In genomic region chr1:14464788-14465482, GRCm38 (mm10) we compare ENCODE assay signal across 9 mouse cellular contexts.
DNase-seq lines count a peak whose midpoint lies in the region; ATAC-seq and TF ChIP-seq lines count a peak whose summit lies in the region.
"Had no signal": no experiment of that assay in that cellular context is flagged by ENCODE, and none has a peak within 500 bp of the region (broad histone marks: within the 10 kb centered on the region; RNA-seq: fewer than 3 reads in every experiment).

No protein-coding gene starts in this region.

- peak overlapping the region; percentile 19; the same call in 1 of the 2 replicates for H3K27ac ChIP-seq in hindbrain, embryonic 12.5 days
- no peak overlapping the region for H3K27ac ChIP-seq in hindbrain, postnatal 0 days
- peak overlapping the region; percentile 23 for H3K27ac ChIP-seq in heart, embryonic 16.5 days (ENCODE audit: low read length)
- H3K27ac ChIP-seq: embryonic facial prominence, embryonic 12.5 days had no signal

- no peak for DNase-seq in hindbrain, postnatal 0 days (ENCODE audit: low spot score)
- DNase-seq in Patski (ENCODE audit: low read depth, low spot score) = peak; percentile 49
- peak; percentile 40 to 61 for DNase-seq in kidney, postnatal 25 days
- DNase-seq in adrenal gland, postnatal 25 days = no peak
- DNase-seq in cerebellum, adult 9-10 months = no peak
- no peak for DNase-seq in ovary, postnatal 14 days (ENCODE audit: low spot score)

- H3K27me3 ChIP-seq in hindbrain, embryonic 12.5 days = no peaks in the 10 kb centered on the region
- no peaks in the 10 kb centered on the region for H3K27me3 ChIP-seq in hindbrain, postnatal 0 days (ENCODE audit: insufficient read depth, low read length)
- H3K27me3 ChIP-seq in Patski = no peaks in the 10 kb centered on the region
- H3K27me3 ChIP-seq in heart, embryonic 16.5 days (ENCODE audit: control insufficient read depth, insufficient read depth, low read length) = no peaks in the 10 kb centered on the region
- H3K27me3 ChIP-seq: embryonic facial prominence, embryonic 12.5 days had no signal

- H3K9me3 ChIP-seq in hindbrain, embryonic 12.5 days (replicated peaks) = no peaks in the 10 kb centered on the region
- H3K9me3 ChIP-seq in hindbrain, postnatal 0 days (ENCODE audit: low read length) = no peaks in the 10 kb centered on the region
- H3K9me3 ChIP-seq in heart, embryonic 16.5 days (replicated peaks; ENCODE audit: control insufficient read depth, low read length) = no peaks in the 10 kb centered on the region
- H3K9me3 ChIP-seq: embryonic facial prominence, embryonic 12.5 days had no signal

- no peak for TF ChIP-seq CTCF in hindbrain, postnatal 0 days (IDR thresholded peaks at IDR 0.05; ENCODE audit: low read depth)
- TF ChIP-seq CTCF in Patski (IDR thresholded peaks at IDR 0.05) = no peak

- no peak overlapping the region for H3K9ac ChIP-seq in hindbrain, embryonic 12.5 days
- no peak overlapping the region for H3K9ac ChIP-seq in hindbrain, postnatal 0 days (replicated peaks; ENCODE audit: low read length)
- H3K9ac ChIP-seq in heart, embryonic 16.5 days (ENCODE audit: low read length) = no peak overlapping the region
- H3K9ac ChIP-seq: embryonic facial prominence, embryonic 12.5 days had no signal

- peaks cover 7% of the 10 kb centered on the region; the same call in 1 of the 2 replicates for H3K4me1 ChIP-seq in hindbrain, embryonic 12.5 days
- H3K4me1 ChIP-seq in hindbrain, postnatal 0 days (ENCODE audit: insufficient read depth, low read length) = no peaks in the 10 kb centered on the region
- H3K4me1 ChIP-seq in heart, embryonic 16.5 days (ENCODE audit: control insufficient read depth, insufficient read depth, low read length) = no peaks in the 10 kb centered on the region

- POLR2A ChIA-PET in Patski (lab: Charles Lee) = no interaction called here

- no peak for ATAC-seq in hindbrain, embryonic 12.5 days (ENCODE audit: low FRiP score)
- no peak for ATAC-seq in hindbrain, postnatal 0 days
- peak; percentile 68 for ATAC-seq in Patski
- ATAC-seq in heart, embryonic 16.5 days (replicated peaks; ENCODE audit: extremely low read depth, insufficient read depth, low FRiP score) = peak; percentile 83

- in situ Hi-C loops in Patski (cut with MboI; ENCODE audit: low pct_unique_long_range_greater_than_20kb) = no loop called here

- CTCF ChIA-PET in Patski (lab: Charles Lee) = interaction anchor here (1.2 to 1.9 kb wide), 3 partner anchors 9 to 27 kb away, joined by 3 to 5 read pairs (median 3); no protein-coding TSS in a partner anchor

- 16% methylated on average over 5 of the region's 5 CpGs for WGBS in hindbrain, embryonic 12.5 days
- WGBS in hindbrain, postnatal 0 days = 36% methylated on average over 5 of the region's 5 CpGs
- WGBS in heart, embryonic 16.5 days = 25% methylated on average over 5 of the region's 5 CpGs

- no peak overlapping the region for H3K4me3 ChIP-seq in hindbrain, embryonic 12.5 days
- H3K4me3 ChIP-seq in hindbrain, postnatal 0 days (ENCODE audit: low read length) = no peak overlapping the region
- H3K4me3 ChIP-seq in heart, embryonic 16.5 days (ENCODE audit: low read length) = no peak overlapping the region
- H3K4me3 ChIP-seq: embryonic facial prominence, embryonic 12.5 days had no signal

- no peaks in the 10 kb centered on the region for H3K36me3 ChIP-seq in hindbrain, embryonic 12.5 days
- H3K36me3 ChIP-seq in hindbrain, postnatal 0 days (ENCODE audit: insufficient read depth, low read length) = no peaks in the 10 kb centered on the region
- H3K36me3 ChIP-seq in heart, embryonic 16.5 days (ENCODE audit: control insufficient read depth, insufficient read depth) = no peaks in the 10 kb centered on the region
- H3K36me3 ChIP-seq: embryonic facial prominence, embryonic 12.5 days had no signal

- H3K4me2 ChIP-seq in hindbrain, embryonic 12.5 days (replicated peaks) = no peak overlapping the region
- no peak overlapping the region for H3K4me2 ChIP-seq in hindbrain, postnatal 0 days (ENCODE audit: low read depth, low read length)
- no peak overlapping the region for H3K4me2 ChIP-seq in heart, embryonic 16.5 days (ENCODE audit: low read depth, low read length)
- H3K4me2 ChIP-seq: embryonic facial prominence, embryonic 12.5 days had no signal

Comparison
In these comparisons a context has a peak if more than half of its experiments do, and no peak if none do; other contexts are left out.
1. ATAC-seq: peak in Patski (single experiment) and heart, embryonic 16.5 days (single experiment); none in hindbrain, embryonic 12.5 days (single experiment) and hindbrain, postnatal 0 days (single experiment).
2. DNase-seq: peak in Patski (single experiment) and kidney, postnatal 25 days (2 of 2); none in hindbrain, postnatal 0 days (single experiment), adrenal gland, postnatal 25 days (single experiment), cerebellum, adult 9-10 months (single experiment) and ovary, postnatal 14 days (single experiment).